Mouse (Mus musculus) MEL (cell line): ENCODE data around the gene Ywhaq. TPM values are rescaled to one million over a fixed set of nuclear protein-coding genes. Genes with fewer than 3 reads are reported as not detected.

ENCODE experiments used
- DNase-seq: peaks from one replicate; pipeline ENCODE4 v3.0.0; 2011; ENCODE audit warnings: low read depth, low spot score
- H3K27ac ChIP-seq: 2 replicates; pipeline ENCODE4 v1.5.1; 2012; ENCODE audit warnings: low read depth, mild to moderate bottlenecking, control low read depth, low read length, moderate library complexity; ENCODE audit not compliant: control insufficient read depth
- H3K27me3 ChIP-seq, 2 experiments: fragments of 150-350 bp in 1 of 2; sonication (generic) in 1 of 2; 2 replicates each; pipeline ENCODE4 v1.6.1; 2012; ENCODE audit warnings: low read length in 2 of 2, mild to moderate bottlenecking in 2 of 2, improper control_type of control experiment in 1 of 2, moderate library complexity in 1 of 2; ENCODE audit not compliant: insufficient read depth in 2 of 2, control insufficient read depth in 1 of 2
- H3K36me3 ChIP-seq, 2 experiments: 2 replicates each; pipeline ENCODE4 v1.6.1; 2012 to 2014; ENCODE audit warnings: low read length in 2 of 2, improper control_type of control experiment in 1 of 2, inconsistent platforms in 1 of 2, mild to moderate bottlenecking in 1 of 2; ENCODE audit not compliant: insufficient read depth in 2 of 2, control insufficient read depth in 1 of 2
- H3K4me1 ChIP-seq, 2 experiments: fragments of 150-350 bp in 1 of 2; sonication (generic) in 1 of 2; 2 replicates each; pipeline ENCODE4 v1.6.1; 2012; ENCODE audit warnings: low read length in 2 of 2, improper control_type of control experiment in 1 of 2, mild to moderate bottlenecking in 1 of 2; ENCODE audit not compliant: insufficient read depth in 2 of 2, control insufficient read depth in 1 of 2
- H3K4me3 ChIP-seq, 2 experiments: fragments of 150-350 bp in 1 of 2; sonication (generic) in 1 of 2; 2 replicates each; pipeline ENCODE4 v1.5.1; 2012; ENCODE audit warnings: low read depth in 2 of 2, low read length in 2 of 2, mild to moderate bottlenecking in 2 of 2, moderate library complexity in 2 of 2, control low read depth in 1 of 2, improper control_type of control experiment in 1 of 2; ENCODE audit not compliant: control insufficient read depth in 1 of 2, insufficient read depth in 1 of 2
- H3K79me2 ChIP-seq: 2 replicates; pipeline ENCODE4 v1.6.1; 2012; ENCODE audit warnings: mild to moderate bottlenecking, low read length, moderate library complexity; ENCODE audit not compliant: control insufficient read depth, poor library complexity, insufficient read depth
- H3K9ac ChIP-seq: 2 replicates; pipeline ENCODE4 v1.6.1; 2012; ENCODE audit warnings: low read depth, mild to moderate bottlenecking, control low read depth, low read length, moderate library complexity; ENCODE audit not compliant: control insufficient read depth, poor library complexity, severe bottlenecking
- H3K9me3 ChIP-seq: fragments of 150-350 bp; sonication (generic); replicated peaks from 2 replicates; pipeline ENCODE4 v1.6.1; 2012; ENCODE audit warnings: mild to moderate bottlenecking, low read length, improper control_type of control experiment, moderate library complexity; ENCODE audit not compliant: insufficient read depth
- BHLHE40 ChIP-seq: IDR thresholded peaks from 2 replicates; pipeline ENCODE4 v1.6.1; 2012; ENCODE audit warnings: low read depth, mild to moderate bottlenecking, inconsistent platforms, low read length, improper control_type of control experiment, borderline replicate concordance
- CHD1 ChIP-seq: IDR thresholded peaks from 2 replicates; pipeline ENCODE4 v1.6.1; 2012; ENCODE audit warnings: low read depth, mild to moderate bottlenecking, inconsistent platforms, low read length, improper control_type of control experiment
- CHD2 ChIP-seq: IDR thresholded peaks from 2 replicates; pipeline ENCODE4 v1.6.1; 2011; ENCODE audit warnings: low read length, improper control_type of control experiment
- CTCF ChIP-seq, 3 experiments: IDR thresholded peaks in 2 of 3; conservative IDR thresholded peaks in 1 of 3; 2 replicates each; pipeline ENCODE4 v1.5.1; 2011 to 2012; ENCODE audit warnings: low read length in 3 of 3, low read depth in 2 of 3, mild to moderate bottlenecking in 2 of 3, improper control_type of control experiment in 1 of 3, inconsistent platforms in 1 of 3, mixed read lengths in 1 of 3, moderate library complexity in 1 of 3; ENCODE audit not compliant: control insufficient read depth in 1 of 3, insufficient read depth in 1 of 3, poor library complexity in 1 of 3, severe bottlenecking in 1 of 3
- E2F4 ChIP-seq: IDR thresholded peaks from 2 replicates; pipeline ENCODE4 v1.6.1; 2011; ENCODE audit warnings: low read depth, low read length, improper control_type of control experiment, borderline replicate concordance
- ELF1 ChIP-seq: IDR thresholded peaks from 2 replicates; pipeline ENCODE4 v1.6.1; 2014; ENCODE audit warnings: low read depth, mild to moderate bottlenecking, inconsistent platforms, low read length, improper control_type of control experiment, moderate library complexity
- EP300 ChIP-seq, 2 experiments: IDR thresholded peaks; 2 replicates each; pipeline ENCODE4 v1.6.1; 2011; ENCODE audit warnings: improper control_type of control experiment in 2 of 2, low read length in 2 of 2, low read depth in 1 of 2, mild to moderate bottlenecking in 1 of 2
- GABPA ChIP-seq: IDR thresholded peaks from 2 replicates; pipeline ENCODE4 v1.6.1; 2012; ENCODE audit warnings: low read depth, mild to moderate bottlenecking, inconsistent platforms, low read length, improper control_type of control experiment, moderate library complexity
- GATA1 ChIP-seq: IDR thresholded peaks from 2 replicates; pipeline ENCODE4 v1.6.1; 2011; ENCODE audit warnings: low read depth, low read length, improper control_type of control experiment
- HCFC1 ChIP-seq: IDR thresholded peaks from 2 replicates; pipeline ENCODE4 v1.6.1; 2012; ENCODE audit warnings: low read depth, mild to moderate bottlenecking, inconsistent platforms, low read length, improper control_type of control experiment, moderate library complexity
- JUND ChIP-seq: IDR thresholded peaks from 2 replicates; pipeline ENCODE4 v1.6.1; 2011; ENCODE audit warnings: low read depth, mild to moderate bottlenecking, improper control_type of control experiment, low read length
- KAT2A ChIP-seq: conservative IDR thresholded peaks from 2 replicates; pipeline ENCODE4 v1.6.1; 2012; ENCODE audit warnings: low read depth, low read length, improper control_type of control experiment, inconsistent platforms
- MAFK ChIP-seq: IDR thresholded peaks from 2 replicates; pipeline ENCODE4 v1.6.1; 2011; ENCODE audit warnings: low read depth, mild to moderate bottlenecking, low read length, improper control_type of control experiment, borderline replicate concordance
- MAX ChIP-seq: IDR thresholded peaks from 2 replicates; pipeline ENCODE4 v1.6.1; 2011; ENCODE audit warnings: low read length, improper control_type of control experiment
- MAZ ChIP-seq: IDR thresholded peaks from 2 replicates; pipeline ENCODE4 v1.6.1; 2012; ENCODE audit warnings: low read depth, mild to moderate bottlenecking, inconsistent platforms, low read length, improper control_type of control experiment
- MEF2A ChIP-seq: IDR thresholded peaks from 2 replicates; pipeline ENCODE4 v1.6.1; 2014; ENCODE audit warnings: low read depth, mild to moderate bottlenecking, inconsistent platforms, low read length, improper control_type of control experiment; ENCODE audit not compliant: poor library complexity, insufficient replicate concordance, severe bottlenecking; ENCODE audit errors: extremely low read depth
- MXI1 ChIP-seq: IDR thresholded peaks from 2 replicates; pipeline ENCODE4 v1.6.1; 2011; ENCODE audit warnings: mild to moderate bottlenecking, low read depth, low read length, improper control_type of control experiment
- MYB ChIP-seq: IDR thresholded peaks from 2 replicates; pipeline ENCODE4 v1.6.1; 2011; ENCODE audit warnings: mild to moderate bottlenecking, low read depth, low read length, improper control_type of control experiment
- NELFE ChIP-seq: IDR thresholded peaks from 2 replicates; pipeline ENCODE4 v1.6.1; 2011; ENCODE audit warnings: low read depth, low read length, improper control_type of control experiment
- NRF1 ChIP-seq: IDR thresholded peaks from 2 replicates; pipeline ENCODE4 v1.6.1; 2014; ENCODE audit warnings: low read depth, mild to moderate bottlenecking, inconsistent platforms, low read length, improper control_type of control experiment, moderate library complexity; ENCODE audit not compliant: poor library complexity, insufficient read depth, severe bottlenecking
- POLR2A ChIP-seq, 2 experiments: IDR thresholded peaks; 2 replicates each; pipeline ENCODE4 v1.6.1; 2011 to 2012; ENCODE audit warnings: low read length in 2 of 2, mild to moderate bottlenecking in 2 of 2, control low read depth in 1 of 2, improper control_type of control experiment in 1 of 2, low read depth in 1 of 2, moderate library complexity in 1 of 2; ENCODE audit not compliant: control insufficient read depth in 1 of 2, insufficient read depth in 1 of 2, poor library complexity in 1 of 2
- POLR2AphosphoS2 ChIP-seq: IDR thresholded peaks from 2 replicates; pipeline ENCODE4 v1.6.1; 2011; ENCODE audit warnings: low read length, improper control_type of control experiment
- POLR2AphosphoS5 ChIP-seq: IDR thresholded peaks from 2 replicates; pipeline ENCODE4 v1.6.1; 2012; ENCODE audit warnings: low read depth, borderline replicate concordance, mild to moderate bottlenecking, inconsistent platforms, low read length, moderate library complexity, mixed read lengths
- RAD21 ChIP-seq: IDR thresholded peaks from 2 replicates; pipeline ENCODE4 v1.6.1; 2011; ENCODE audit warnings: mild to moderate bottlenecking, low read depth, low read length, improper control_type of control experiment
- RCOR1 ChIP-seq: IDR thresholded peaks from 2 replicates; pipeline ENCODE4 v1.6.1; 2012; ENCODE audit warnings: low read depth, mild to moderate bottlenecking, inconsistent platforms, low read length, improper control_type of control experiment
- SIN3A ChIP-seq: IDR thresholded peaks from 2 replicates; pipeline ENCODE4 v1.6.1; 2012; ENCODE audit warnings: low read length, improper control_type of control experiment, inconsistent platforms
- SMC3 ChIP-seq: IDR thresholded peaks from 2 replicates; pipeline ENCODE4 v1.6.1; 2011; ENCODE audit warnings: low read depth, low read length, improper control_type of control experiment
- TAL1 ChIP-seq: IDR thresholded peaks from 2 replicates; pipeline ENCODE4 v1.6.1; 2012; ENCODE audit warnings: mild to moderate bottlenecking, inconsistent platforms, low read length, moderate library complexity, mixed read lengths
- TBP ChIP-seq: IDR thresholded peaks from 2 replicates; pipeline ENCODE4 v1.8.0; 2011; ENCODE audit warnings: low read depth, low read length, improper control_type of control experiment
- TCF12 ChIP-seq: IDR thresholded peaks from 2 replicates; pipeline ENCODE4 v1.6.1; 2014; ENCODE audit warnings: low read depth, mild to moderate bottlenecking, inconsistent platforms, low read length, improper control_type of control experiment, moderate library complexity
- UBTF ChIP-seq: IDR thresholded peaks from 2 replicates; pipeline ENCODE4 v1.6.1; 2012; ENCODE audit warnings: low read depth, mild to moderate bottlenecking, inconsistent platforms, low read length, improper control_type of control experiment, moderate library complexity, borderline replicate concordance; ENCODE audit not compliant: insufficient read depth
- USF2 ChIP-seq, 2 experiments: IDR thresholded peaks; 2 replicates each; pipeline ENCODE4 v1.6.1; 2011 to 2012; ENCODE audit warnings: improper control_type of control experiment in 2 of 2, low read length in 2 of 2, borderline replicate concordance in 1 of 2, inconsistent platforms in 1 of 2, low read depth in 1 of 2, mild to moderate bottlenecking in 1 of 2; ENCODE audit not compliant: insufficient read depth in 1 of 2
- ZC3H11A ChIP-seq: IDR thresholded peaks from 2 replicates; pipeline ENCODE4 v1.6.1; 2012; ENCODE audit warnings: low read depth, mild to moderate bottlenecking, inconsistent platforms, low read length, improper control_type of control experiment
- ZKSCAN1 ChIP-seq: IDR thresholded peaks from 2 replicates; pipeline ENCODE4 v1.6.1; 2012; ENCODE audit warnings: low read depth, mild to moderate bottlenecking, inconsistent platforms, low read length, improper control_type of control experiment, moderate library complexity
- ZMIZ1 ChIP-seq: IDR thresholded peaks from 2 replicates; pipeline ENCODE4 v1.6.1; 2012; ENCODE audit warnings: low read depth, mild to moderate bottlenecking, inconsistent platforms, low read length, improper control_type of control experiment, moderate library complexity
- ZNF384 ChIP-seq: IDR thresholded peaks from 2 replicates; pipeline ENCODE4 v1.6.1; 2012; ENCODE audit warnings: low read depth, mild to moderate bottlenecking, inconsistent platforms, low read length, improper control_type of control experiment
- polyA plus RNA-seq, 2 experiments: library from polyadenylated mRNA; stranded (reverse) in 1 of 2; unstranded in 1 of 2; fragments of >175 nt in 1 of 2; fragments of >200 nt in 1 of 2; gene quantifications; 2 replicates each; pipeline versions ENCODE4 v1.2.1 to v1.2.4; 2012; ENCODE audit warnings: low replicate concordance in 2 of 2, low read depth in 1 of 2; ENCODE audit not compliant: insufficient read length in 2 of 2, insufficient read depth in 1 of 2, missing spikeins in 1 of 2
- total RNA-seq: library from RNA; depleted of rRNA; stranded (reverse); fragments of 300-350 nt; gene quantifications from 2 replicates; pipeline ENCODE4 v1.2.3, GENCODE M21; 2012

The Ywhaq gene
- total and polyA plus RNA-seq, 3 experiments = 99.2 to 102 TPM; not detected in 1

GRCm38 (mm10) chr12:21373100-21373819 is 44.2 kb downstream of the Ywhaq start, which contains the start of gene Adam17:
Gene Adam17, minus strand, starts transcription at chr12:21373632.
- Histone ChIP-seq H3K27ac (peak within 1 kb of the TSS; percentile 86), H3K9me3 (no peaks in the 10 kb centered on the region), H3K4me3 (peak within 1 kb of the TSS; percentile 79 to 82), H3K27me3 (no peaks in the 10 kb centered on the region), H3K79me2 (peaks cover 7% of the 10 kb centered on the region), H3K36me3 (peaks cover 0 to 15% of the 10 kb centered on the region in 2 experiments; a peak in 2 of 4 replicates), H3K4me1 (peaks cover 2% of the 10 kb centered on the region in 2 experiments; a peak in 3 of 4 replicates), H3K9ac (peak within 1 kb of the TSS; percentile 89)
- DNase-seq = peak; percentile 91
- TF ChIP-seq BHLHE40 (no peak), SMC3 (no peak), NRF1 (no peak), ZMIZ1 (0 out of 2 replicates have a peak, but pooled peaks have one; percentile 7), UBTF (no peak), ZC3H11A (no peak), TAL1 (no peak), RCOR1 (no peak), EP300 (IDR thresholded peaks at IDR 0.05; ENCODE audit: low read depth in 1 of 2, low read length in 2 of 2) (no peak), ZNF384 (no peak), MAZ (no peak), ZKSCAN1 (no peak), TBP (peak; percentile 50; the same call in 1 of the 2 replicates), TCF12 (no peak), E2F4 (no peak), JUND (no peak), HCFC1 (peak; percentile 88), MAX (no peak; the same call in 1 of the 2 replicates), POLR2AphosphoS5 (no peak), MYB (no peak), MEF2A (no peak), MXI1 (peak; percentile 3; the same call in 1 of the 2 replicates), ELF1 (peak; percentile 90), GABPA (no peak), SIN3A (peak; percentile 54), USF2 (IDR thresholded peaks at IDR 0.05; ENCODE audit: borderline replicate concordance in 1 of 2, insufficient read depth in 1 of 2, low read depth in 1 of 2, low read length in 2 of 2) (no peak), CHD2 (no peak), CTCF (IDR thresholded peaks at IDR 0.05 in 2 of 3, conservative IDR thresholded peaks at IDR 0.05 in 1 of 3; ENCODE audit: control insufficient read depth in 1 of 3, insufficient read depth in 1 of 3, low read depth in 2 of 3, low read length in 3 of 3, poor library complexity in 1 of 3, severe bottlenecking in 1 of 3) (peak in 2 of 3 experiments; percentile 17 to 24; a peak in 2 of 6 replicates), KAT2A (no peak; the same call in 1 of the 2 replicates), NELFE (peak; percentile 65), MAFK (no peak), RAD21 (no peak), GATA1 (no peak), POLR2AphosphoS2 (no peak), POLR2A (IDR thresholded peaks at IDR 0.05; ENCODE audit: control insufficient read depth in 1 of 2, insufficient read depth in 1 of 2, low read depth in 1 of 2, low read length in 2 of 2, poor library complexity in 1 of 2) (peak; percentile 32 to 80; a peak in 2 of 4 replicates), CHD1 (no peak)
